Mouse (Mus musculus) heart, embryonic 15.5 days (tissue): Measurements from ENCODE around the gene St3gal6. TPM values are rescaled to one million over a fixed set of nuclear protein-coding genes. Genes with fewer than 3 reads are reported as not detected.
A peak's percentile ranks its signal among the peaks of the same experiment; 100 is the strongest.

Source experiments
- ATAC-seq: fragments of 200-750 bp; cut with Nextera tagmentation; replicated peaks from 2 replicates; pipeline ENCODE4 v1.8.0; 2017; ENCODE audit warnings: low read depth, moderate TSS enrichment; ENCODE audit not compliant: insufficient number of reproducible peaks, insufficient read depth, low FRiP score
- H3K27ac ChIP-seq: fragments of 300-500 bp; sonication (generic); 2 replicates; pipeline ENCODE4 v1.5.1; 2015; ENCODE audit warnings: mild to moderate bottlenecking, inconsistent platforms
- H3K27me3 ChIP-seq: fragments of 300-500 bp; sonication (generic); 2 replicates; pipeline ENCODE4 v1.6.1; 2015; ENCODE audit warnings: inconsistent platforms
- H3K36me3 ChIP-seq: fragments of 300-500 bp; sonication (generic); 2 replicates; pipeline ENCODE4 v1.6.1; 2015; ENCODE audit warnings: mild to moderate bottlenecking, inconsistent platforms
- H3K4me1 ChIP-seq: fragments of 300-500 bp; sonication (generic); replicated peaks from 2 replicates; pipeline ENCODE4 v1.6.1; 2015; ENCODE audit warnings: inconsistent platforms
- H3K4me2 ChIP-seq: fragments of 300-500 bp; sonication (generic); 2 replicates; pipeline ENCODE4 v1.6.1; 2015; ENCODE audit warnings: inconsistent platforms, mild to moderate bottlenecking, moderate library complexity
- H3K4me3 ChIP-seq: fragments of 300-500 bp; sonication (generic); 2 replicates; pipeline ENCODE4 v1.5.1; 2015; ENCODE audit warnings: mild to moderate bottlenecking, inconsistent platforms
- H3K9ac ChIP-seq: fragments of 300-500 bp; sonication (generic); 2 replicates; pipeline ENCODE4 v1.6.1; 2015; ENCODE audit warnings: mild to moderate bottlenecking, inconsistent platforms
- H3K9me3 ChIP-seq: fragments of 300-500 bp; sonication (generic); replicated peaks from 2 replicates; pipeline ENCODE4 v1.6.1; 2016; ENCODE audit warnings: inconsistent platforms
- WGBS: fragments of 180-500 bp; shearing (Covaris S2); methylation state at CpG from one replicate; pipeline ENCODE4 v1.1.7; 2015; ENCODE audit warnings: mixed read lengths; 5-methylcytosine and 5-hydroxymethylcytosine counted together
- polyA plus RNA-seq: library from polyadenylated mRNA; unstranded; fragments of >200 nt; fragmentation: Nextera tagmentation; extraction: Ambion mirVana; gene quantifications from 2 replicates; pipeline ENCODE4 v1.2.1, GENCODE M21; 2015

St3gal6 gene
- polyA plus RNA-seq = 16.5 and 17.5 TPM in 2 replicates

DNA sequence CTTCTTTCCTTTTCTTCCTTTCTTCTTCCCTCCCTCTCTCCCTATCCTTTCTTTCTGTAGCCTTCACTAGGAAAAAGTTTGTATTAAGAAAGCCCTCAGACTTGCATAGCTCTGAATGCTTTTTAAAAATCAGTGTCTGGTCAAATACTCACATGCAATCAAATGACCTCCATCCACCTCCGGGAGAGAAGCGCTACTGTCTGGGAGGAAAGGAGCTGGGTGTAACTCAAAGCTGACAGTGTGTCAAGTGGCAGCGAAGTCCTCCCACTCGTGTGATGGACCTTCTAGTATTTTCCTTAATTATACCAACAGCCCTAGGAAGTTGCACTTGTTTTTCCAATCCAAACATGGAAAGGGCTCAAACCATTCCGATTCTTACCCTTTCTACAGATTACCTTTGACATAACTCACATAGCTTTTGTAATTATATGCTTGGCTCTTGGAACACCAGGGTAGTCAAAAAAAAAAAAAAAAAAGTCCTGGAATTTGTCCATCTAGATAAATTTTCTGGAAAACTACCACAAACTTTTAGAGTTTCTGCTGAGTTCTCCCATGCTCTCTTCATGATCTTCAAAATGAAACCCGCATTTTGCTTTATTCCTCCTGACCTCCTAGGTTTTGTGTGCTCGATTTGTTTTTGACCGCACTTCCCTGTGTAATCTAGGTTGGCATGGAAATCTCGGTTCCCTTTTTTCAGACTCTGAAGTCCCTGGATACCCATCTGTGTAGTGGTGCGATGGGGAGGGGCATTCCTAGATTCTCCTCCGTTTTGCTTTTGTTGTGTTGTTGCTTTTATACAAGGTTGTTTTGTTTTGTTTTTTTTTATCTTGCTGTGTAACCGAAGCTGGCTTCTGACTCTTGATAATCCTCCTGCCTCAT, at the start of gene St3gal6:
Gene St3gal6, minus strand, starts transcription at position 272 of the 879 bp plus-strand sequence.
- no peaks in the 10 kb centered on the region for H3K36me3 ChIP-seq
- peak within 1 kb of the TSS; percentile 92 for H3K27ac ChIP-seq
- peak within 1 kb of the TSS; percentile 92 for H3K4me2 ChIP-seq
- no peaks in the 10 kb centered on the region for H3K27me3 ChIP-seq
- no peaks in the 10 kb centered on the region for H3K9me3 ChIP-seq
- H3K4me1 ChIP-seq = peaks cover 10% of the 10 kb centered on the region
- H3K4me3 ChIP-seq = peak within 1 kb of the TSS; percentile 94
- 73% methylated on average over 12 of the region's 12 CpGs for WGBS
- H3K9ac ChIP-seq = peak within 1 kb of the TSS; percentile 94
- no peak for ATAC-seq

DNA sequence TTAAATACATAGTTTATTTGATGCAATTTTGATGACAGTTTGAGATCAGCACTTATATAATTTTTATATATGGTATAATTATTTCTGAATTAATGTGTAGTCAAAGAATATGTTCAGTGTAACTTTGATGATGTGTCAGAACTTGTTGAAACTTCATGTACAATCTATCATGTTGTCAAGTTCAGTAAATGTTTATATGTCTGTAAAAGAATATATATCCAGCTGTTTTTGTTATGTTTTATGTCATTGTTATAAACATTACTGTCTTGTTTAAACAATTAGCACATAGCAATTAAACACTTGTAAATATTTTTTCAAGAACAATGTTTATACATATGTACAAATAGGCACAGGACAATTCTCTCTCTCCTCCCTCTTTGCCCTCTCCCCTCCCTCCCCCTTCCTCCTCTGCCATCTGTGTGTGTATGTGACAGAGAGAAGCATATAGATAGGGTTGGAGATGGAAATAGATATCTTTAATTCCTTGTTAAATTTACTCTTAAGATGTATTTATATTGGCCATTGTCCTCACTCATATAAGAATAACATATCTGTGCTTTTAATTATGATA, 46.7 kb upstream of the St3gal6 start:
- H3K27me3 ChIP-seq = no peaks in the 10 kb centered on the region
- no peak for ATAC-seq
- H3K27ac ChIP-seq = no peak overlapping the region
- H3K9me3 ChIP-seq = no peaks in the 10 kb centered on the region
- H3K36me3 ChIP-seq = no peaks in the 10 kb centered on the region
- H3K4me1 ChIP-seq = no peaks in the 10 kb centered on the region
- H3K4me3 ChIP-seq = no peak overlapping the region
- H3K9ac ChIP-seq = no peak overlapping the region
- no peak overlapping the region for H3K4me2 ChIP-seq

DNA sequence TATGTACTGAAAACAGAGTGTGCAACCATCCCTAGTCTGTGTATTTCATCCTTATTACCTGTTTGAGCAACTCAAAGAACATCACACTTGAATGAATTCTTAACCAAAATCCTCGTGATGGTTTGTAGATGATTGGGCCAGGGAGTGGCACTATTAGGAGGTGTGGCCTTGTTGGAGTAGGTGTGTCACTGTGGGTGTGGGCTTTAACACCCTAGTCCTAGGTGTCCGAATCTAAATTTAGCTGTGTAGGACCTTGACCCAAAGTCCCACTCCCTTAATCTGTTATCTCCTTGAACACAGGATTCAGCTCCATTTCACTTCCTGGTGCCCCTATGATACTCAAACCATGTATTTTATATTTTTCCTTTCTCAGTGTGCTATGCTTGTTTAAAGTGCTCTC, 37.2 kb upstream of the St3gal6 start:
- Histone ChIP-seq H3K9me3 (no peaks in the 10 kb centered on the region), H3K27ac (no peak overlapping the region), H3K4me2 (no peak overlapping the region), H3K4me1 (no peaks in the 10 kb centered on the region), H3K4me3 (no peak overlapping the region), H3K36me3 (no peaks in the 10 kb centered on the region), H3K9ac (no peak overlapping the region), H3K27me3 (no peaks in the 10 kb centered on the region)
- ATAC-seq = no peak
- WGBS = 79% methylated on average over 2 of the region's 2 CpGs

DNA sequence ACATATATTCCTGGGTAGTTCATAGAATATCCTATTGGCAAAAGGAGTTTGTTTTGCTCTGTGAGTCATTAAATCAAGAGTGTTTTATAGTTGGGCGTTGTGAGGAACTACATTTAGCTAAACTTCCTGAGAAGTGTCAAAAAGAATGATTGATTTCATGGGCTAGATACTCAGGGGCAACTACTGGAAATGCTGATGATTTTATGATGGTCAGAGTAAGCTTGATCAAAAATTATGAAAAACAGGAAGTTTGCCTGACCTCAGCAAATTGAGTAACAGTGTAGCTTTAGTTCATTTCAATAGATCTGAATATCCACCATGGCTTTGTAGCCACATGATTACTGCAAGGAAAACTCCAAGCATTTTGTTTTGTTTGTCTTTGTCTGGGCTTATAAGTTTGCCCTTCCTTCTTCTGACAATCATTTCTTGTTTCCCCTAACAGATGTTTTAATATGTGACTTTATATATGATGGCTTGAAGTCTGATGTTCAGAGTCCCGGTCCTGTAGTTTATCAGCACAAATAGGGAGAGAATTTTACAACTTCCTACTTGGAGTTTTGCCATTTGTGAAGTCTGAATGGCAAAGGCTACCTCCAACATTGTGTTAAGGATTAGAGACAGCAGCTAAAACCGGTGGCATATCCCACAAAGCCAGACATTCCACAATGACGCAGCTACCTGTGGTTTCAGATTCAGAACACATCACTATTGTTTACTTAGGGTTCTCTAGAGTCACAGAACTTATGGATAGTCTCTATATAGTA, 32.2 kb upstream of the St3gal6 start:
- WGBS = 59% methylated on average over 4 of the region's 4 CpGs
- H3K4me3 ChIP-seq = no peak overlapping the region

DNA sequence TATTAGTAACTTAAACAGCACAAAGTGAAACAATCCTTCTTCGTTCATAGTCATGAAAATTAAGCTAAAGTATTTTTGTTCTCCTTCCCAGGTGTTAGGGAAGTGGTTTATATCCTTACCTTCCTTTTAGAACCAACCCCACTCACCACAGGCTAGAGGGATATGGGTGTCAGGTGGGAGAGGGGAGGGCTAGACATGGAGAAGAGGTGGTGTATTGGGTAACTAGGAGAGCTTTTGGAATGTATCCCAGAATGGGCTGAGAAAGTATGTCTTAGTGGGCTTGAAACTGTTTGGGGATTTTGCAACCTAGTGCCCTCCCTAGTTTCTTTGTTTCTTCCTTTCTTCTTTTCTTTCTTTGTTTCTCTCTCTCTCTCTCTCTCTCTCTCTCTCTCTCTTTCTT, 30.6 kb upstream of the St3gal6 start:
- H3K27ac ChIP-seq = no peak overlapping the region
- H3K4me2 ChIP-seq = no peak overlapping the region
- WGBS = 69% methylated on average over 1 of the region's 1 CpGs
- H3K36me3 ChIP-seq = no peaks in the 10 kb centered on the region
- no peaks in the 10 kb centered on the region for H3K9me3 ChIP-seq
- H3K27me3 ChIP-seq = no peaks in the 10 kb centered on the region
- no peak overlapping the region for H3K9ac ChIP-seq
- no peak for ATAC-seq
- no peak overlapping the region for H3K4me3 ChIP-seq
- no peaks in the 10 kb centered on the region for H3K4me1 ChIP-seq

More for the DNA sequence above, 32.2 kb upstream of the St3gal6 start:
- H3K27me3 ChIP-seq = no peaks in the 10 kb centered on the region
- H3K9ac ChIP-seq = no peak overlapping the region
- H3K27ac ChIP-seq = no peak overlapping the region
- H3K4me1 ChIP-seq = no peaks in the 10 kb centered on the region
- H3K36me3 ChIP-seq = no peaks in the 10 kb centered on the region
- no peaks in the 10 kb centered on the region for H3K9me3 ChIP-seq
- H3K4me2 ChIP-seq = no peak overlapping the region
- no peak for ATAC-seq

DNA sequence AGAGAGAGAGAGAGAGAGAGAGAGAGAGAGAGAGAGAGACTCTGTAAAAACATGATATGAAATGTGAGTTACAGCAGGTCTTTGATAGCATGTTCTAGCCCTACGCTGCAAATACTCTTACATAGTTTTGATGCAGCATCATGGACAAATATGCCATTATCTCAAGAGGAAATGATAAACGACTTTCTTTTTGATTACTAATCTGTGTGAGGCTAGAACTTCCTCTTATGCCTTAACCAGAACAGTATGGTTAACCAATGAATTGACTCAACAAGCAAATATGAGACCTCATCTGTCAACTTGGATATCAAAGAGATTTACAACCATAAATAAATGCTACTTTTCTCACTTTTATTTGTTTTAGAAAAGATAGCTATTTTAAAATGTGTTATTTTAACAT, 24.0 kb upstream of the St3gal6 start:
- Histone ChIP-seq H3K4me1 (no peaks in the 10 kb centered on the region), H3K9ac (no peak overlapping the region), H3K36me3 (no peaks in the 10 kb centered on the region), H3K9me3 (no peaks in the 10 kb centered on the region), H3K27me3 (no peaks in the 10 kb centered on the region), H3K4me3 (no peak overlapping the region), H3K27ac (no peak overlapping the region), H3K4me2 (no peak overlapping the region)
- 29% methylated on average over 2 of the region's 2 CpGs for WGBS
- no peak for ATAC-seq

DNA sequence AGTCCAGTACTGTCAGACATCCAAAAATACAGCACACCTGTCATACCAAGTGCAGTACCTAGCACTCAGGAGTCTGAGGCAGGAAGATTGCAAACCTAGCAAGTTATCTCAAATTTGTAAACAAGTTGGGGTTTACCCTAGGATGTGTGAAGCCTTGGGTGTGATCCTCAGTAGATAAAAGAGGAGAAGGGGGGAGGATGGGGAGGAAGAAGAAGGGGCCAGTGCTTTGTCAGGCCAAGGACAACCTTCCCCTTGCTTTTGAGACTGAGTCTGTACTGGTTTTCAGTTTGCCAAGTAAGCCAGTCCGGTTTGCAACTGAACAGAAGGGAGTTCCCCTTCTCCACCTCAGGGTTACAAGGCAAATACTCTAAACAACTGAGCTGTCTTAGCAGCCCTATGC, 22.1 kb upstream of the St3gal6 start:
- H3K27ac ChIP-seq = no peak overlapping the region
- no peaks in the 10 kb centered on the region for H3K36me3 ChIP-seq
- peaks cover 5% of the 10 kb centered on the region; the same call in 1 of the 2 replicates for H3K4me1 ChIP-seq
- no peaks in the 10 kb centered on the region for H3K9me3 ChIP-seq
- no peak overlapping the region for H3K4me2 ChIP-seq
- WGBS = 49% methylated on average over 1 of the region's 1 CpGs
- no peak overlapping the region for H3K9ac ChIP-seq
- no peaks in the 10 kb centered on the region for H3K27me3 ChIP-seq
- H3K4me3 ChIP-seq = no peak overlapping the region
- no peak for ATAC-seq

DNA sequence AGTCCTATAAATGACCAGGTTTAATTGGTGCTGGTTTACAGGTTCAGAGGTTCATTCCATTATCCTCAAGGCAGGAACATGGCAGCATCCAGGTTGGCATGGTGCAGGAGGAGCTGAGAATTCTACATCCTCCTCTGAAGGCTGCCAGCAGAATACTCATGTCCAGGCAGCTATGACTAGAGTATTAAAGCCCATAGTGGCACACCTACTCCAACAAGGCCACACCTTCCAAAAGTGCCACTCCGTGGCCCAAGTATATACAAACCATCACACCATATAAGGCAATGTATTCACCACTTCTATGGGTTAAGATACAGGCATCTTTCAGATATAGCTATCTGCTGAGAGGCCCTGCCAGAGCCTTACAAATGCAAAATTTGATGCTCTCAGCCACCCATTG, 15.4 kb upstream of the St3gal6 start:
- 77% methylated on average over 1 of the region's 1 CpGs for WGBS
- no peak overlapping the region for H3K4me2 ChIP-seq
- peaks cover 13% of the 10 kb centered on the region; the same call in 1 of the 2 replicates for H3K4me1 ChIP-seq
- no peak overlapping the region for H3K4me3 ChIP-seq
- no peak overlapping the region for H3K9ac ChIP-seq
- no peak overlapping the region; the same call in 1 of the 2 replicates for H3K27ac ChIP-seq
- H3K9me3 ChIP-seq = no peaks in the 10 kb centered on the region
- no peak for ATAC-seq
- no peaks in the 10 kb centered on the region for H3K27me3 ChIP-seq
- H3K36me3 ChIP-seq = no peaks in the 10 kb centered on the region

DNA sequence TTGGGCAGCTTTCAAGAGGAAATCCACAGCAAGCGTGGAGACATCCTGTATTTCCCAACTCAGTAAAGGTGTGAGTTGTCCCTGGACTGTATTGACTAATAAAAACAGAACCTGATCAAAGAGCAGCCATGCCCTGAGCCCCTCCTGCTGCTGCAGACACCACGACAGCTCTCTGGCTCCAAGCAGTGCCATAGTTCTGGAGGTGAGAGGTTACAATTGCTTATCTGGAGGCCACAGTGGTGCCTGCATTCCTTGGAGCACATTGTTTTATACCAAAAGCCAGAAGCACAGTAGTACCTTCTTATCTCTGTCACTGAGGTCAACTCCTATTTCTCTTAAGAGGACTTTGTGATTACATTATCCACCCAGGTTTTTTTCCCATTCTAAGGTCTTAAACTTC, 15.0 kb upstream of the St3gal6 start:
- no peaks in the 10 kb centered on the region for H3K9me3 ChIP-seq
- WGBS = 33% methylated on average over 2 of the region's 2 CpGs
- no peak overlapping the region; the same call in 1 of the 2 replicates for H3K27ac ChIP-seq
- no peak overlapping the region for H3K4me2 ChIP-seq
- peaks cover 13% of the 10 kb centered on the region; the same call in 1 of the 2 replicates for H3K4me1 ChIP-seq
- H3K4me3 ChIP-seq = no peak overlapping the region
- H3K9ac ChIP-seq = no peak overlapping the region
- no peaks in the 10 kb centered on the region for H3K27me3 ChIP-seq
- ATAC-seq = no peak
- H3K36me3 ChIP-seq = no peaks in the 10 kb centered on the region

DNA sequence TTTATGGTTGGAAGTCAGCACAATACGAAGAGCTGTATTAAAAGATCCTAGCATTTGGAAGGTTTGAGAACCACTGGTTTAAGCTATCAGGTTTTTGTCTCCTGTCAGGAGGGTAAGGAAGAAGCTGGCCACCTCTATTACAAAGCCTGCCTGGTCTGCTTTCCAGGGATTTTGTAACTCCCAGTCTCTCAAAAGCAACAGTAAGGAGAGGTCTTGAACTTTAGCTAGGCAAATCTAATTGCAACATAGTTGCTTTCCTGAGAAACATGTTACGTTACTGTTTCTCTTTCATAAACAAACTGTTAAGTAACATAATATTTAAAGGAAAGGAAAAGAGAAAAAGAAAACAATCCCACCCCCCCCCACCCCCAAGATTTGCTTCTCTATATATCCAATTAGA, 12.0 kb upstream of the St3gal6 start:
- WGBS = 77% methylated on average over 2 of the region's 2 CpGs
- ATAC-seq = no peak
- H3K36me3 ChIP-seq = no peaks in the 10 kb centered on the region
- H3K4me1 ChIP-seq = peaks cover 7% of the 10 kb centered on the region; the same call in 1 of the 2 replicates
- no peaks in the 10 kb centered on the region for H3K9me3 ChIP-seq
- no peak overlapping the region for H3K9ac ChIP-seq
- H3K27me3 ChIP-seq = no peaks in the 10 kb centered on the region
- no peak overlapping the region for H3K27ac ChIP-seq
- no peak overlapping the region for H3K4me3 ChIP-seq
- no peak overlapping the region for H3K4me2 ChIP-seq

DNA sequence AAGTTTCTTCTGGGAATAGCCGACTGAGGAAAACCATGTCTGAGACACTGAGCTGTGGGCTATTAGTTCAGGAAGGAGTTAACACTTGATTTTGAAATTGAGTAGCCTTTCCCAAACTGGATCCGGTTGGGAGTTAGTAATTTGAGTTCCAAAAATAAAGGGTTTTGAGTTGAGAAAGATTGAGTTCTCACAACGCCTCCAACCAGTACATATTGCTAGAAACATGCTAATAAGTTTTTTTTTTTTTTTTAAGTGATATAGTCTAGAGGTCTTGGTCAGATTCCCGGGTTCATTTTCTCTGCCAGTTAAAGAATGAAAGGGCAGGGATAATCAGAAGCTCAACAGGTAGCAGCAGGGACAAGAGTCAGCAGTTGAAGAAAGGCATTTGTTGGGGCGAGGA, 11.2 kb upstream of the St3gal6 start:
- Histone ChIP-seq H3K27ac (no peak overlapping the region), H3K4me3 (no peak overlapping the region), H3K36me3 (no peaks in the 10 kb centered on the region), H3K4me1 (peaks cover 7% of the 10 kb centered on the region; the same call in 1 of the 2 replicates), H3K4me2 (no peak overlapping the region), H3K9me3 (no peaks in the 10 kb centered on the region), H3K9ac (no peak overlapping the region), H3K27me3 (no peaks in the 10 kb centered on the region)
- 70% methylated on average over 5 of the region's 5 CpGs for WGBS
- no peak for ATAC-seq
